Mouse (Mus musculus): Measurements from ENCODE around the gene Hspb3.
A peak's percentile ranks its signal among the peaks of the same experiment; 100 is the strongest.

Gene Hspb3

GRCm38 (mm10) chr13:113663151-113663779 is at the start of gene Hspb3:
TSS of gene Hspb3 (minus strand) at chr13:113663676.
- DNase-seq (ENCODE audit: low read depth, low spot score), result peak; percentile 33

- DNase-seq (ENCODE audit: low read depth, low spot score), result no peak
Observed at GRCm38 (mm10) chr13:113713186-113713585, 49.7 kb upstream of the Hspb3 start.

- peak; percentile 80 for DNase-seq (ENCODE audit: low read depth, low spot score)
Observed at GRCm38 (mm10) chr13:113706183-113706582, 42.7 kb upstream of the Hspb3 start.

GRCm38 (mm10) chr13:113701185-113701584 is 37.7 kb upstream of the Hspb3 start:
- DNase-seq (ENCODE audit: low read depth, low spot score), result no peak

GRCm38 (mm10) chr13:113699928-113700327 is 36.5 kb upstream of the Hspb3 start:
- no peak for DNase-seq (ENCODE audit: low read depth, low spot score)

- no peak for DNase-seq (ENCODE audit: low read depth, low spot score)
Observed at GRCm38 (mm10) chr13:113699415-113699873, 36.0 kb upstream of the Hspb3 start.

- DNase-seq (ENCODE audit: low read depth, low spot score), result no peak
Observed at GRCm38 (mm10) chr13:113696838-113697321, 33.4 kb upstream of the Hspb3 start.

- peak; percentile 70 for DNase-seq (ENCODE audit: low read depth, low spot score)
Observed at GRCm38 (mm10) chr13:113693383-113693782, 29.9 kb upstream of the Hspb3 start.

- no peak for DNase-seq (ENCODE audit: low read depth, low spot score)
Observed at GRCm38 (mm10) chr13:113691644-113692043, 28.2 kb upstream of the Hspb3 start.

GRCm38 (mm10) chr13:113689883-113690282 is 26.4 kb upstream of the Hspb3 start:
- DNase-seq (ENCODE audit: low read depth, low spot score), result no peak

- DNase-seq (ENCODE audit: low read depth, low spot score), result no peak
Observed at GRCm38 (mm10) chr13:113686691-113687121, 23.2 kb upstream of the Hspb3 start.

GRCm38 (mm10) chr13:113682821-113683220 is 19.3 kb upstream of the Hspb3 start:
- no peak for DNase-seq (ENCODE audit: low read depth, low spot score)

- DNase-seq (ENCODE audit: low read depth, low spot score), result no peak
Observed at GRCm38 (mm10) chr13:113680646-113681045, 17.2 kb upstream of the Hspb3 start.

- DNase-seq (ENCODE audit: low read depth, low spot score), result peak; percentile 71
Observed at GRCm38 (mm10) chr13:113669459-113670077, 6.1 kb upstream of the Hspb3 start.

GRCm38 (mm10) chr13:113663883-113664282 is 407 bp upstream of the Hspb3 start:
- DNase-seq (ENCODE audit: low read depth, low spot score), result no peak

GRCm38 (mm10) chr13:113661826-113662271 is 1.6 kb downstream of the Hspb3 start:
- DNase-seq (ENCODE audit: low read depth, low spot score), result no peak

GRCm38 (mm10) chr13:113660576-113661310 is 2.7 kb downstream of the Hspb3 start:
- no peak for DNase-seq (ENCODE audit: low read depth, low spot score)

- DNase-seq (ENCODE audit: low read depth, low spot score), result no peak
Observed at GRCm38 (mm10) chr13:113657204-113657603, 6.3 kb downstream of the Hspb3 start.

- no peak for DNase-seq (ENCODE audit: low read depth, low spot score)
Observed at GRCm38 (mm10) chr13:113656639-113657038, 6.8 kb downstream of the Hspb3 start.

GRCm38 (mm10) chr13:113655511-113655910 is 8.0 kb downstream of the Hspb3 start:
- DNase-seq (ENCODE audit: low read depth, low spot score), result no peak

GRCm38 (mm10) chr13:113640944-113641597 is 22.4 kb downstream of the Hspb3 start:
- DNase-seq (ENCODE audit: low read depth, low spot score), result peak; percentile 24

GRCm38 (mm10) chr13:113638914-113639313 is 24.6 kb downstream of the Hspb3 start:
- DNase-seq (ENCODE audit: low read depth, low spot score), result peak; percentile 32
